Mouse (Mus musculus): Measurements from ENCODE around the gene Ankrd33.

DNA sequence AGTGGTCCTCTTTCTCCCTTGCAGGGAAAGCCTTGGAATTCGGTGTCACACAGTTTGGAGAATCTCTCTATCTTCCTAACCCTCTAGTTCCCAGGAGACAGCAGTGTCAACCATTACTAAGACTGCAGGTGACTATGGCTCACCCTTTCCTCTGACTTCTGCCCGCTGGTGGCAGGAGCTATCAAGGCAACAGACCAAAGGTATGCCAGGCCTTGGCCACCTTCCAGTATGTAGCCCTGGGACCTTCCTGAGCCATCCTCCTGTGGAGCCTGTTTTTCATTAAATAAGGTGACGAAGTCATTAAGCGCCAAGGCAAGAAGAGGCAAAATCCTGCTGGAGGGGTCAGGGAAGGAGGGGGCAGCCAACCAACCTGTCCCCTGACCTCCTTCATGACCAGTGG is 40.4 kb upstream of the Ankrd33 start:
- no peak for TF ChIP-seq EP300 (optimal IDR thresholded peaks at IDR 0.05)
- 0 out of 2 replicates have a peak, but pooled peaks have one; percentile 18 for TF ChIP-seq CTCF (IDR thresholded peaks at IDR 0.05; ENCODE audit: low read depth)
